Mouse (Mus musculus): Measurements from ENCODE around the gene Plscr3. TPM values are rescaled to one million over a fixed set of nuclear protein-coding genes. Genes with fewer than 3 reads are reported as not detected.
A peak's percentile ranks its signal among the peaks of the same experiment; 100 is the strongest.

Plscr3 gene
- 126 and 148 TPM in 2 replicates for polyA plus RNA-seq (2015; fragmentation: Nextera tagmentation; extraction: Ambion mirVana)

DNA sequence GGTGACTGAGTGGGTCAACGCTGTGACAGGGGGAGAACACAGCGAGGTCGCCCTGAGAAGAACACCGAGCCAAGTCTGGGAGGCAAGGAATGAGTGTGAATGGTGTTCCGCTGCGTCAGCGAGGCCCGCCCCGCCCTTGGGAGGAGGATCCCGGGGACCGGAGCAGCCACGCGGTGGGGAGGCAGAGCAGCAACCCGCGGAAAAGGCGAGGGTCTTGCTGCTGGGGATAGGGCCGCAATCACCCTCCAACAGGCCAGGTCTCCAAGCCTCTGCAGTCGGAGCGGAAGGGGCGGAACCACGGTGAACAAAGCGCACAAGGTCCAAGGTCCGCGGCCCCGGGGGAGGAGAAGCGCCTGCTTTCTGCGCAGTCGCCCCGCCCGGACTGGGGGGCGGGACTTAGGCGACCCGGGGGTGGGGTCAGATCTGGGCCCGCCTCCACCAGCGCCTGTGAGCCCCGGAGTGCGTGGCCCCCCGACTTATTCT, at the start of gene Plscr3:
Gene Plscr3, plus strand, starts transcription at position 179 of the 483 bp plus-strand sequence.
- Histone ChIP-seq H3K36me3 (peaks cover 34% of the 10 kb centered on the region), H3K4me3 (replicated peaks) (peak within 1 kb of the TSS; percentile 68), H3K27me3 (no peaks in the 10 kb centered on the region), H3K4me2 (replicated peaks) (peak within 1 kb of the TSS; percentile 80), H3K9me3 (replicated peaks) (no peaks in the 10 kb centered on the region), H3K27ac (replicated peaks) (peak within 1 kb of the TSS; percentile 97), H3K4me1 (peaks cover 47% of the 10 kb centered on the region), H3K9ac (peak within 1 kb of the TSS; percentile 69)
- peak; percentile 93 for ATAC-seq (ENCODE audit: insufficient number of reproducible peaks, low FRiP score, low TSS enrichment, low read depth)
- under 1% methylated on average over 37 of the region's 38 CpGs for WGBS

DNA sequence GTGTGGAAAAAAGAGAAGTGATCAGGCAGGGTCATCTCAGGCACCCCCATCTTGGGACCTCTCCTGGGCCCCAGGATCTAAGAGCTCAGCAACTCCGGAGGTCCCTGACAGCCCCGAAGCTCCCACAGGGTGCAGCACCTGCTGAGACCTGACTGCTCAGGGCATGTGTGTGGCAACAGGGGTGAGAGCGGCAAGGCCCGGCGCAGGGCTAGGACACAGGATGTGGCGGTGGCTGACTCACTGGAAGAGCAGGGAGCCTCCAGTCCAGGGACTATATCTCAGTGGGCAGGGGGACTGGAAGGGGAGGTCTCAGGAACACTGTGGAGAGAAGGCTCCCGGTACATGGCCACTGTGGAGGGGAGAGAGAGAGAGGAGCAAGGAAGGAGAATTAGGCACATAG, 48.3 kb upstream of the Plscr3 start:
- Histone ChIP-seq H3K9ac (no peak overlapping the region), H3K4me3 (replicated peaks) (no peak overlapping the region), H3K36me3 (no peaks in the 10 kb centered on the region), H3K9me3 (replicated peaks) (no peaks in the 10 kb centered on the region), H3K4me2 (replicated peaks) (no peak overlapping the region), H3K27me3 (peaks cover 11% of the 10 kb centered on the region; the same call in 1 of the 2 replicates), H3K4me1 (peaks cover 48% of the 10 kb centered on the region), H3K27ac (replicated peaks) (no peak overlapping the region)
- no peak for ATAC-seq (ENCODE audit: insufficient number of reproducible peaks, low FRiP score, low TSS enrichment, low read depth)
- 82% methylated on average over 7 of the region's 7 CpGs for WGBS

DNA sequence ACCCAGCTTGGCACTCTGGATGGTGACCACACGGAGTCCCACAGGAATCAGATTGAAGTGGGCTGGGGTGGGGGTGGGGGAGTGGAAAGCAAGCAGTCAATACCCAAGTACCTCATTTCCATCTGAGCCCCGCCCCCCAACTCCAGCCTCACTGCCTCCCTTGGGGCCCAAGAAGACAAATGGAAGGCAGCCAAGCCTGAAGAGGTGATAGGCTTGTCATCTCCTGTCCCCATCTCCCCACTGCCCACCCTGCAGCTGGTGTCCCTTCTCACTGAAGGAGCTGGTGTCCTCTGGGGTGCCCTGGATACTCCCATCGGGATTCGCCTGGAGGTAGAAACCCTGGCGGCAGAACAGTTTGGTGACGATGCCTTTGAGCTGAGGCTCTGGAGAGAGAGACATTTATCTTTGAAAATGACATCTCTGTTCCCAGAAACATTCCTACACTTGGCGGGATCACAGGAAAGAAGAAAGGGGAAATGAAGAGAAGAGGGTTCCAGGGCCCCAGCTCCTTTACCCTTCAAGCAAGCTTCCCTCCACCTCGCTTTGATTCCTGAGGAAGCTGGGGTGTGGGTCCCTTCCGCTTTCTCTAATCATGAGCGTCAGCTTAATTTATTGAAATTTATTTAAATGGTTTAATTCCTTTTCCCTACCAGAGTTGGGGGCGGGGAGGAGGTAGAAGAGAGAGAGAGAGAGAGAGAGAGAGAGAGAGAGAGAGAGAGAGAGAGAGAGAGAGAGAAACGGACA, 46.6 kb upstream of the Plscr3 start:
- Histone ChIP-seq H3K36me3 (no peaks in the 10 kb centered on the region), H3K27ac (replicated peaks) (peak overlapping the region; percentile 17; the same call in 1 of the 2 replicates), H3K4me2 (replicated peaks) (peak overlapping the region; percentile 97), H3K27me3 (peaks cover 15% of the 10 kb centered on the region), H3K9ac (no peak overlapping the region), H3K4me1 (peaks cover 65% of the 10 kb centered on the region), H3K9me3 (replicated peaks) (no peaks in the 10 kb centered on the region), H3K4me3 (replicated peaks) (peak overlapping the region; percentile 63; the same call in 1 of the 2 replicates)
- WGBS, result 33% methylated on average over 12 of the region's 12 CpGs
- no peak for ATAC-seq (ENCODE audit: insufficient number of reproducible peaks, low FRiP score, low TSS enrichment, low read depth)

DNA sequence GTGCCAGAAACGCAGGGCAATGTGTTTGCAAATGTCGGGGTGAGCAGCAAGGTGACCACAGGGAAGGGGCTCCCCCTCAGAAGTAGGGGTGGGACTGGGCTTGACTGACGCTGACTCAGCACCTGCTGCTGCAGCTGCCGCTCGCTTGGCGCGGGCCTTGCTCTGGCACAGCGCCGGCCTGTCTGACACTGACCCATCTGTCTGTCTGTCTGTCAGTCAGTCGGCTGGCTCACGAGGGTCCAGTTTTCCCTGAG, 46.1 kb upstream of the Plscr3 start:
- H3K9me3 ChIP-seq (replicated peaks), result no peaks in the 10 kb centered on the region
- 2% methylated on average over 11 of the region's 11 CpGs for WGBS
- peak overlapping the region; percentile 63 for H3K4me3 ChIP-seq (replicated peaks)
- peaks cover 69% of the 10 kb centered on the region for H3K4me1 ChIP-seq
- peak overlapping the region; percentile 77 for H3K27ac ChIP-seq (replicated peaks)
- H3K36me3 ChIP-seq, result no peaks in the 10 kb centered on the region
- H3K27me3 ChIP-seq, result peaks cover 20% of the 10 kb centered on the region
- H3K9ac ChIP-seq, result peak overlapping the region; percentile 35; the same call in 1 of the 2 replicates
- H3K4me2 ChIP-seq (replicated peaks), result peak overlapping the region; percentile 97
- no peak for ATAC-seq (ENCODE audit: insufficient number of reproducible peaks, low FRiP score, low TSS enrichment, low read depth)

DNA sequence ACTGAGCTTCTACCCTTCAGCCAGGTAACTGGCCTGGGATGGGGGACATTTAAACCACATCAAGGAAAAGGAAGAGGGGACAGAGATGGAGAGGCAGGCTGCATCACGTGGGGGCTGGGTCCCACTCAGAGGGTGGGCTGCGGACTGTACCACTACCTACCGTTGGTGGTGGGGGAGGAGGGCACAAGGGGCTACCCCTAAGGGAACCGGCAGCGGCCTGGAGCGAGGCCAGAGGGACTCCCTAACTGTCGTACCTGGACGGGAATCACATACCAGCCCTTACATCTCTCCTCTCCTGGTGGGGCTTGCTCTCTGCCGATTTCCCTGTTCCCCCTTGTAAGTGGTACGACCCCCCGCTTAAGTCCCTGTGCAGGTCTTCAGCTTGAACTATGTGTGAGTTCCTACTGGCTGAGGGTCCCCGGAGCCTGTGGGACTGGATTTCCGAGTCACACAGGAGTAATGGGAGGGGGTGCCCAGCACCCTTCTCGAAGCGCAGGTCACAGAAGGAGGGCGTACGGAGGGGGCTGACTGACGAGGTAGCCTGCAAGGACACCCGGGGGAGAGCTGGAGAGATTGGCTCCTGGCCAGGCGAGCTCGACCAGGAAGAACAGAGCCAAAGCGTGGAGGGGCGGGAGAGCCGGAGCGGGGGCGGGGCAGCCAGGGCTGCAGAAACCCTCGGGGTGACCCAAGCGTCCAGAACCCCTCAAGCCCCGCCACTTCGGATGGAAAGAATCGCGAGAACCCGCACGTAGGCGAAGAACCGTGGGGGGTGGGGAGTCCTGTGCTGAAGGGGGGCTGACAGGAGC, 45.6 kb upstream of the Plscr3 start:
- peaks cover 26% of the 10 kb centered on the region for H3K27me3 ChIP-seq
- H3K4me2 ChIP-seq (replicated peaks), result peak overlapping the region; percentile 97
- H3K4me1 ChIP-seq, result peaks cover 67% of the 10 kb centered on the region
- ATAC-seq (ENCODE audit: insufficient number of reproducible peaks, low FRiP score, low TSS enrichment, low read depth), result peak; percentile 20; the same call in 1 of the 2 replicates
- peak overlapping the region; percentile 35 for H3K9ac ChIP-seq
- under 1% methylated on average over 33 of the region's 36 CpGs for WGBS
- H3K27ac ChIP-seq (replicated peaks), result peak overlapping the region; percentile 77
- no peaks in the 10 kb centered on the region for H3K9me3 ChIP-seq (replicated peaks)
- H3K4me3 ChIP-seq (replicated peaks), result peak overlapping the region; percentile 63
- H3K36me3 ChIP-seq, result no peaks in the 10 kb centered on the region

DNA sequence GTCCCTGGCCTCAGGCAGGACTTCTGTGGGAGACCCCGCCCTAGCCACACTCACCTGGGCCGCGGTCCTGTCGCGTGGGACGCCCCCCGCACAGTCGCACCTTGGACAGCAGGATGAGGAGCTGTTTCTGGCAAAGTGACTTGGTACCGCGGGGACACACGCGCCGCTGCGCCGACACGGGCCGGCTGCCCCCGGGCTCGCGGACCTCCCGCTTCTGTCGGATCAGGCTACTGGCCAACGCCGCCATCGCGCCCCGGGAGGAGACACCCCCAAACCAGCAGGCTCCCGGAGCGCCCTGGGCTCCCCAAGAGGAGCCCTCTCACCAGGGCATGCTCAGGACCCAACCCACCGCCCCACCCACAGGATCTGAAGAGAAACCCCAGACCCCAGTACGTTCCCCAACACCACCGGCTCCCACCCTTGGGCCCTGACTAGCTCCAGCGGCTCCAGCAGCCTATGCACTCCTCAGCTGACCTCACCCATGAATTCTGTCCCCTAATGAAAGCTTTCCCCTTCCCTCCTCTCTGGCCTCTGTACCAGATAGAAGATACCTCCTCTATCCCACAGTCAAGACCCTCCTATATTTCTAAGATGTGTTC, 44.7 kb upstream of the Plscr3 start, which contains the start of gene Fgf11:
Gene Fgf11, minus strand, starts transcription at position 479 of the 599 bp plus-strand sequence.
- Histone ChIP-seq H3K27ac (replicated peaks) (peak within 1 kb of the TSS; percentile 77), H3K36me3 (no peaks in the 10 kb centered on the region), H3K4me2 (replicated peaks) (peak within 1 kb of the TSS; percentile 97), H3K4me3 (replicated peaks) (peak within 1 kb of the TSS; percentile 63), H3K27me3 (peaks cover 28% of the 10 kb centered on the region), H3K9ac (peak within 1 kb of the TSS; percentile 54), H3K9me3 (replicated peaks) (no peaks in the 10 kb centered on the region), H3K4me1 (peaks cover 62% of the 10 kb centered on the region)
- ATAC-seq (ENCODE audit: insufficient number of reproducible peaks, low FRiP score, low TSS enrichment, low read depth), result no peak
- under 1% methylated on average over 33 of the region's 33 CpGs for WGBS

DNA sequence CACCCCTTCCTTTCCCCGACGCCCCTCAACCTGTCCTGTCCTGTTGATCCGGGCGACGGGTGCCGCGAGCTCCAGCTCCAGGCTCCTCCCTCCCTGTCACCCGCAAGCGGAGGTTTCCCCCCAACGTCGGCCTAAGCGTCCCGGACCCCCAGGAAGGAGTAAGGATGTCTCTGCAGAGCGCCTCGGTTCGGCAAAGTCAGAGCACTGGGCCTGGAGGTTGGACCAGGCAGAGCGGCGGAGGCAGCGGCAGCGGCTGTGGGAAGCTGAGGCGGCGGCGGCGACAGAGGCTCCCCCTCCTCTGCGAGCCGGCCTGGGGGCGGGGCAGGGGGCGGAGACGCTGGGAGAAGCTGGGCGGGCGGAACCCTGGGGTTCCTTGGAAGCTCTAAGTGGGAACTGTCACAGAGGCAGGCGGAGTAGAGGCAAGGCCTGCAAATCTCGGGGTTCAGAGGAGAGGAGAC, 43.5 kb upstream of the Plscr3 start:
- Histone ChIP-seq H3K4me2 (replicated peaks) (peak overlapping the region; percentile 97), H3K36me3 (no peaks in the 10 kb centered on the region), H3K27me3 (peaks cover 26% of the 10 kb centered on the region), H3K9ac (peak overlapping the region; percentile 54), H3K9me3 (replicated peaks) (no peaks in the 10 kb centered on the region), H3K4me3 (replicated peaks) (peak overlapping the region; percentile 63), H3K27ac (replicated peaks) (peak overlapping the region; percentile 77), H3K4me1 (peaks cover 62% of the 10 kb centered on the region)
- WGBS, result under 1% methylated on average over 31 of the region's 33 CpGs
- ATAC-seq (ENCODE audit: insufficient number of reproducible peaks, low FRiP score, low TSS enrichment, low read depth), result peak; percentile 64

DNA sequence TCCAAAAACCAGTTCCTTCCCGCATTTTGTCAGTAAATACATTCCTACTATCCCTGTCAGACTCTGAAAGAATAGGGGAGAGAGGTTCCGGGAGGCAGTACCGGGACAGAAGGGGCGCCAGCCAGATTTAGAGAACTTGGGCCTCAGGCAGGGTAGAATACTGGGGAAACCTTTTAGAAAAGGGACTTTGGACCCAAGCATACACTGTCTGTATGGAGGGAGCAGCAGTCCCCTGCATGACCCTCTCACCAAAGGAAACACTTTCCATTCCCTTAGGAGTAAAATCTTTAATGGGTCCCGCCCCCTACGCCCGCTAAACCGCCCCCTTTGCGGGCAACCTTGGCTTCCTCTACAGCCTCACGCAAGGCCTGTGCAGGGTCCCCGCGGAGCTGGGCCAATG, 42.8 kb upstream of the Plscr3 start:
- peak overlapping the region; percentile 97 for H3K4me2 ChIP-seq (replicated peaks)
- peaks cover 22% of the 10 kb centered on the region for H3K27me3 ChIP-seq
- no peak for ATAC-seq (ENCODE audit: insufficient number of reproducible peaks, low FRiP score, low TSS enrichment, low read depth)
- H3K36me3 ChIP-seq, result no peaks in the 10 kb centered on the region
- 5% methylated on average over 12 of the region's 12 CpGs for WGBS
- H3K9me3 ChIP-seq (replicated peaks), result no peaks in the 10 kb centered on the region
- H3K4me3 ChIP-seq (replicated peaks), result peak overlapping the region; percentile 63
- peak overlapping the region; percentile 55 for H3K9ac ChIP-seq
- H3K4me1 ChIP-seq, result peaks cover 62% of the 10 kb centered on the region
- peak overlapping the region; percentile 77 for H3K27ac ChIP-seq (replicated peaks)

DNA sequence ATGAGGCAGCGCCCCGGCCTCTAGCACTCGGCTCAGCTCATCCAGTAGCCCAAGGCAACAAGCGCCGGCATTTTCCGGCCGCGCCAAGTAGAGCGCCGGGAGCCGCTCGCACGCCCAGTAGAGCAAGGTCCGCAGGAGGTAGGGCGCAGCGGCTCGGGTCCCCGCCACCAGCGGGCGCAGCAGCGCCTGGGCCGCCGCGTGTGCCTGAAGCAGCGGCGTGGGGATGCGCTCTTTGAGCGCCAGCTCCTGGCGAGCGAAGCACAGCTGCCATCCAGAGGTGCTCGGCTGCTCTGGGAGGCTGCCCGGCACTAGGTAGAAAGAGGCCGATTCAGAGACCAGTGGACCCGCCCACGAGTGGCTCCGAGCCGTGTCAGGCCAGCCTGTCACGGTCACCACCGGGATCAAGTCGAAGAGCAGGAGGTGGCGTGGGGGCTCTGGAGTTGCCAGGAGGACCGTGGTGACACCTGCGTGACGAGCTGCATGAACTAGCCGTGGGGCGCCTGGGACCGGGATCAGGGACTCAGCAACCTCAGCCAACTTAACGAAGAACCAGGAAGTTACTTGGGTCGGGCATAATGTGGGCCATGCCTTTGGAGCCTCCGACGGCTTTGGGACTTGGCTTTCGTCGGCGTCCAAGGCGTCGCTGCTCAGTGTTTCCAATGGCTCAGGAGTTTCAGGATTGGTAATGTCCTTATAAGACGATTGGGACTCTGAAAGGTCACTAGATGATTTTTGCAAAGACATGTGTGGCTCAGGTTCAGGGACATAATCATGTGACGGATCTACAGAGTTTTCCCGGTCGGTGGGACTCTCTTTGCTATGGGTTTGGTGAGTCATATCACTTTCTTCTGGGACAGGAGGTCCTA, 42.2 kb upstream of the Plscr3 start:
- peaks cover 62% of the 10 kb centered on the region for H3K4me1 ChIP-seq
- ATAC-seq (ENCODE audit: insufficient number of reproducible peaks, low FRiP score, low TSS enrichment, low read depth), result peak; percentile 39
- peak overlapping the region; percentile 63 for H3K4me3 ChIP-seq (replicated peaks)
- H3K27me3 ChIP-seq, result peaks cover 22% of the 10 kb centered on the region
- H3K36me3 ChIP-seq, result no peaks in the 10 kb centered on the region
- H3K27ac ChIP-seq (replicated peaks), result peak overlapping the region; percentile 77
- H3K9me3 ChIP-seq (replicated peaks), result no peaks in the 10 kb centered on the region
- H3K9ac ChIP-seq, result peak overlapping the region; percentile 55
- peak overlapping the region; percentile 97 for H3K4me2 ChIP-seq (replicated peaks)
- WGBS, result 2% methylated on average over 60 of the region's 60 CpGs

DNA sequence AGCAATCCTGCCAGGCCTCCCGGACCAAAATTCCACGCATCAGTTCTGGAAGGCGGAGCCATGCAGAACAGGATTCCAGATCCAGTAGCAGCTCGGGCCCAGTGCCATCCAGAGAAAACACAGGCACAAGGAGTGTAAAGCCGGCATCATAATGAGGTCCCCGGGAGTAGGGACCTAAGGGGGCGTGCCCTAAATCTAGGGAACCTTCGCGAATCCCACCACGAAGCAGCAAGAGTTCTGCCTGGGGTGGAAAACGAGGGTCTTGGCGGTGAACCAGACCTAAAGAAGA, 41.6 kb upstream of the Plscr3 start:
- H3K9ac ChIP-seq, result peak overlapping the region; percentile 12; the same call in 1 of the 2 replicates
- ATAC-seq (ENCODE audit: insufficient number of reproducible peaks, low FRiP score, low TSS enrichment, low read depth), result no peak
- no peak overlapping the region for H3K27ac ChIP-seq (replicated peaks)
- 4% methylated on average over 12 of the region's 12 CpGs for WGBS
- peak overlapping the region; percentile 63 for H3K4me3 ChIP-seq (replicated peaks)
- H3K9me3 ChIP-seq (replicated peaks), result no peaks in the 10 kb centered on the region
- no peaks in the 10 kb centered on the region for H3K36me3 ChIP-seq
- peaks cover 22% of the 10 kb centered on the region for H3K27me3 ChIP-seq
- peak overlapping the region; percentile 97 for H3K4me2 ChIP-seq (replicated peaks)
- peaks cover 57% of the 10 kb centered on the region for H3K4me1 ChIP-seq
